Mouse (Mus musculus) MEL (cell line): ENCODE measurements around the gene Tab1. TPM values are rescaled to one million over a fixed set of nuclear protein-coding genes. Genes with fewer than 3 reads are reported as not detected.

Experiments used
- DNase-seq: peaks from one replicate; pipeline ENCODE4 v3.0.0; 2011; ENCODE audit warnings: low read depth, low spot score
- H3K27ac ChIP-seq: 2 replicates; pipeline ENCODE4 v1.5.1; 2012; ENCODE audit warnings: low read depth, mild to moderate bottlenecking, control low read depth, low read length, moderate library complexity; ENCODE audit not compliant: control insufficient read depth
- H3K27me3 ChIP-seq, 2 experiments: fragments of 150-350 bp in 1 of 2; sonication (generic) in 1 of 2; 2 replicates each; pipeline ENCODE4 v1.6.1; 2012; ENCODE audit warnings: low read length in 2 of 2, mild to moderate bottlenecking in 2 of 2, improper control_type of control experiment in 1 of 2, moderate library complexity in 1 of 2; ENCODE audit not compliant: insufficient read depth in 2 of 2, control insufficient read depth in 1 of 2
- H3K36me3 ChIP-seq, 2 experiments: 2 replicates each; pipeline ENCODE4 v1.6.1; 2012 to 2014; ENCODE audit warnings: low read length in 2 of 2, improper control_type of control experiment in 1 of 2, inconsistent platforms in 1 of 2, mild to moderate bottlenecking in 1 of 2; ENCODE audit not compliant: insufficient read depth in 2 of 2, control insufficient read depth in 1 of 2
- H3K4me1 ChIP-seq, 2 experiments: fragments of 150-350 bp in 1 of 2; sonication (generic) in 1 of 2; 2 replicates each; pipeline ENCODE4 v1.6.1; 2012; ENCODE audit warnings: low read length in 2 of 2, improper control_type of control experiment in 1 of 2, mild to moderate bottlenecking in 1 of 2; ENCODE audit not compliant: insufficient read depth in 2 of 2, control insufficient read depth in 1 of 2
- H3K4me3 ChIP-seq, 2 experiments: fragments of 150-350 bp in 1 of 2; sonication (generic) in 1 of 2; 2 replicates each; pipeline ENCODE4 v1.5.1; 2012; ENCODE audit warnings: low read depth in 2 of 2, low read length in 2 of 2, mild to moderate bottlenecking in 2 of 2, moderate library complexity in 2 of 2, control low read depth in 1 of 2, improper control_type of control experiment in 1 of 2; ENCODE audit not compliant: control insufficient read depth in 1 of 2, insufficient read depth in 1 of 2
- H3K79me2 ChIP-seq: 2 replicates; pipeline ENCODE4 v1.6.1; 2012; ENCODE audit warnings: mild to moderate bottlenecking, low read length, moderate library complexity; ENCODE audit not compliant: control insufficient read depth, poor library complexity, insufficient read depth
- H3K9ac ChIP-seq: 2 replicates; pipeline ENCODE4 v1.6.1; 2012; ENCODE audit warnings: low read depth, mild to moderate bottlenecking, control low read depth, low read length, moderate library complexity; ENCODE audit not compliant: control insufficient read depth, poor library complexity, severe bottlenecking
- H3K9me3 ChIP-seq: fragments of 150-350 bp; sonication (generic); replicated peaks from 2 replicates; pipeline ENCODE4 v1.6.1; 2012; ENCODE audit warnings: mild to moderate bottlenecking, low read length, improper control_type of control experiment, moderate library complexity; ENCODE audit not compliant: insufficient read depth
- E2F4 ChIP-seq: IDR thresholded peaks from 2 replicates; pipeline ENCODE4 v1.6.1; 2011; ENCODE audit warnings: low read depth, low read length, improper control_type of control experiment, borderline replicate concordance
- EP300 ChIP-seq, 2 experiments: IDR thresholded peaks; 2 replicates each; pipeline ENCODE4 v1.6.1; 2011; ENCODE audit warnings: improper control_type of control experiment in 2 of 2, low read length in 2 of 2, low read depth in 1 of 2, mild to moderate bottlenecking in 1 of 2
- GATA1 ChIP-seq: IDR thresholded peaks from 2 replicates; pipeline ENCODE4 v1.6.1; 2011; ENCODE audit warnings: low read depth, low read length, improper control_type of control experiment
- MAZ ChIP-seq: IDR thresholded peaks from 2 replicates; pipeline ENCODE4 v1.6.1; 2012; ENCODE audit warnings: low read depth, mild to moderate bottlenecking, inconsistent platforms, low read length, improper control_type of control experiment
- MYB ChIP-seq: IDR thresholded peaks from 2 replicates; pipeline ENCODE4 v1.6.1; 2011; ENCODE audit warnings: mild to moderate bottlenecking, low read depth, low read length, improper control_type of control experiment
- POLR2A ChIP-seq, 2 experiments: IDR thresholded peaks; 2 replicates each; pipeline ENCODE4 v1.6.1; 2011 to 2012; ENCODE audit warnings: low read length in 2 of 2, mild to moderate bottlenecking in 2 of 2, control low read depth in 1 of 2, improper control_type of control experiment in 1 of 2, low read depth in 1 of 2, moderate library complexity in 1 of 2; ENCODE audit not compliant: control insufficient read depth in 1 of 2, insufficient read depth in 1 of 2, poor library complexity in 1 of 2
- POLR2AphosphoS2 ChIP-seq: IDR thresholded peaks from 2 replicates; pipeline ENCODE4 v1.6.1; 2011; ENCODE audit warnings: low read length, improper control_type of control experiment
- RAD21 ChIP-seq: IDR thresholded peaks from 2 replicates; pipeline ENCODE4 v1.6.1; 2011; ENCODE audit warnings: mild to moderate bottlenecking, low read depth, low read length, improper control_type of control experiment
- RCOR1 ChIP-seq: IDR thresholded peaks from 2 replicates; pipeline ENCODE4 v1.6.1; 2012; ENCODE audit warnings: low read depth, mild to moderate bottlenecking, inconsistent platforms, low read length, improper control_type of control experiment
- SIN3A ChIP-seq: IDR thresholded peaks from 2 replicates; pipeline ENCODE4 v1.6.1; 2012; ENCODE audit warnings: low read length, improper control_type of control experiment, inconsistent platforms
- TBP ChIP-seq: IDR thresholded peaks from 2 replicates; pipeline ENCODE4 v1.8.0; 2011; ENCODE audit warnings: low read depth, low read length, improper control_type of control experiment
- USF1 ChIP-seq: IDR thresholded peaks from 2 replicates; pipeline ENCODE4 v1.6.1; 2014; ENCODE audit warnings: low read depth, mild to moderate bottlenecking, inconsistent platforms, low read length, improper control_type of control experiment, moderate library complexity
- polyA plus RNA-seq, 2 experiments: library from polyadenylated mRNA; stranded (reverse) in 1 of 2; unstranded in 1 of 2; fragments of >175 nt in 1 of 2; fragments of >200 nt in 1 of 2; gene quantifications; 2 replicates each; pipeline versions ENCODE4 v1.2.1 to v1.2.4; 2012; ENCODE audit warnings: low replicate concordance in 2 of 2, low read depth in 1 of 2; ENCODE audit not compliant: insufficient read length in 2 of 2, insufficient read depth in 1 of 2, missing spikeins in 1 of 2
- total RNA-seq: library from RNA; depleted of rRNA; stranded (reverse); fragments of 300-350 nt; gene quantifications from 2 replicates; pipeline ENCODE4 v1.2.3, GENCODE M21; 2012

Gene Tab1
- total and polyA plus RNA-seq, 3 experiments: 23.3 to 31.1 TPM; not detected in 1

- H3K36me3 ChIP-seq: peaks cover 0 to 4% of the 10 kb centered on the region in 2 experiments; a peak in 2 of 4 replicates
- DNase-seq: no peak
- H3K4me1 ChIP-seq: no peaks in the 10 kb centered on the region
- H3K27me3 ChIP-seq: no peaks in the 10 kb centered on the region
- H3K9me3 ChIP-seq: no peaks in the 10 kb centered on the region
- H3K4me3 ChIP-seq: no peak overlapping the region
- no peak overlapping the region for H3K27ac ChIP-seq
- H3K79me2 ChIP-seq: no peaks in the 10 kb centered on the region
- TF ChIP-seq MAZ (no peak), POLR2A (IDR thresholded peaks at IDR 0.05; ENCODE audit: control insufficient read depth in 1 of 2, insufficient read depth in 1 of 2, low read depth in 1 of 2, low read length in 2 of 2, poor library complexity in 1 of 2) (peak in 1 of 2 experiments; percentile 21; a peak in 1 of 4 replicates)
- H3K9ac ChIP-seq: no peak overlapping the region
Observed at GRCm38 (mm10) chr15:80147511-80147910, 14.6 kb downstream of the Tab1 start.

- no peaks in the 10 kb centered on the region for H3K9me3 ChIP-seq
- no peak overlapping the region for H3K4me3 ChIP-seq
- H3K27me3 ChIP-seq: no peaks in the 10 kb centered on the region
- TF ChIP-seq POLR2A (IDR thresholded peaks at IDR 0.05; ENCODE audit: control insufficient read depth in 1 of 2, insufficient read depth in 1 of 2, low read depth in 1 of 2, low read length in 2 of 2, poor library complexity in 1 of 2): no peak
- TF ChIP-seq POLR2AphosphoS2: no peak
- TF ChIP-seq GATA1: no peak
- no peak for TF ChIP-seq E2F4
- TF ChIP-seq EP300 (IDR thresholded peaks at IDR 0.05; ENCODE audit: low read depth in 1 of 2, low read length in 2 of 2): no peak
- TF ChIP-seq RCOR1: no peak
- no peak for TF ChIP-seq TBP
- TF ChIP-seq SIN3A: no peak
- no peak for TF ChIP-seq RAD21
- no peak for TF ChIP-seq USF1
- no peak for TF ChIP-seq MYB
- H3K27ac ChIP-seq: no peak overlapping the region
- no peak for DNase-seq
- no peaks in the 10 kb centered on the region for H3K4me1 ChIP-seq
- H3K79me2 ChIP-seq: no peaks in the 10 kb centered on the region
- no peaks in the 10 kb centered on the region; a peak in 1 of 4 replicates for H3K36me3 ChIP-seq
- no peak overlapping the region for H3K9ac ChIP-seq
Observed at GRCm38 (mm10) chr15:80148565-80148964, 15.6 kb downstream of the Tab1 start.

GRCm38 (mm10) chr15:80149517-80149916 lies 16.6 kb downstream of the Tab1 start:
- H3K27ac ChIP-seq: no peak overlapping the region
- no peak for TF ChIP-seq POLR2AphosphoS2
- DNase-seq: no peak
- no peaks in the 10 kb centered on the region for H3K4me1 ChIP-seq
- H3K79me2 ChIP-seq: no peaks in the 10 kb centered on the region
- no peak overlapping the region for H3K4me3 ChIP-seq
- no peaks in the 10 kb centered on the region for H3K27me3 ChIP-seq
- no peaks in the 10 kb centered on the region for H3K9me3 ChIP-seq
- H3K9ac ChIP-seq: no peak overlapping the region
- no peaks in the 10 kb centered on the region; a peak in 1 of 4 replicates for H3K36me3 ChIP-seq
